Mouse (Mus musculus): ENCODE results near the gene Gm49339. TPM values are rescaled to one million over a fixed set of nuclear protein-coding genes. Genes with fewer than 3 reads are reported as not detected.

The Gm49339 gene
- total and polyA plus RNA-seq, 3 experiments: 0.44 TPM; not detected in 2

- DNase-seq (ENCODE audit: low spot score) (no peak), ATAC-seq (ENCODE audit: extremely low read depth, insufficient number of reproducible peaks, low FRiP score, poor library complexity, severe bottlenecking) (no peak)
- no peak overlapping the region for H3K4me3 ChIP-seq (ENCODE audit: low read depth, low read length)
- H3K9me3 ChIP-seq (replicated peaks): no peaks in the 10 kb centered on the region
- no peaks in the 10 kb centered on the region for H3K36me3 ChIP-seq (replicated peaks)
- H3K4me1 ChIP-seq (ENCODE audit: insufficient read depth, low read depth, low read length): no peaks in the 10 kb centered on the region
- TF ChIP-seq GATA1 (IDR thresholded peaks at IDR 0.05; ENCODE audit: borderline replicate concordance, low read length): no peak
- TF ChIP-seq CTCF (IDR thresholded peaks at IDR 0.05; ENCODE audit: low read depth, low read length): no peak
- TF ChIP-seq GATA2 (IDR thresholded peaks at IDR 0.05; ENCODE audit: borderline replicate concordance, low read depth, low read length): no peak
- TF ChIP-seq POLR2AphosphoS5 (IDR thresholded peaks at IDR 0.05; ENCODE audit: insufficient replicate concordance, low read depth, low read length): no peak
- no peak for TF ChIP-seq TAL1 (conservative IDR thresholded peaks at IDR 0.05; ENCODE audit: low read depth, low read length)
- H3K27me3 ChIP-seq (ENCODE audit: insufficient read depth, low read length): no peaks in the 10 kb centered on the region
Measured at GRCm38 (mm10) chr10:51526633-51527032, 46.2 kb downstream of the Gm49339 start.

- no peaks in the 10 kb centered on the region for H3K27me3 ChIP-seq (ENCODE audit: insufficient read depth, low read length)
- no peaks in the 10 kb centered on the region for H3K4me1 ChIP-seq (ENCODE audit: insufficient read depth, low read depth, low read length)
- DNase-seq (ENCODE audit: low spot score) (no peak), ATAC-seq (ENCODE audit: extremely low read depth, insufficient number of reproducible peaks, low FRiP score, poor library complexity, severe bottlenecking) (no peak)
- no peak for TF ChIP-seq POLR2AphosphoS5 (IDR thresholded peaks at IDR 0.05; ENCODE audit: insufficient replicate concordance, low read depth, low read length)
- TF ChIP-seq GATA1 (IDR thresholded peaks at IDR 0.05; ENCODE audit: borderline replicate concordance, low read length): no peak
- no peak for TF ChIP-seq TAL1 (conservative IDR thresholded peaks at IDR 0.05; ENCODE audit: low read depth, low read length)
- TF ChIP-seq CTCF (IDR thresholded peaks at IDR 0.05; ENCODE audit: low read depth, low read length): no peak
- no peak for TF ChIP-seq GATA2 (IDR thresholded peaks at IDR 0.05; ENCODE audit: borderline replicate concordance, low read depth, low read length)
- no peaks in the 10 kb centered on the region for H3K36me3 ChIP-seq (replicated peaks)
- no peak overlapping the region for H3K4me3 ChIP-seq (ENCODE audit: low read depth, low read length)
- no peaks in the 10 kb centered on the region for H3K9me3 ChIP-seq (replicated peaks)
Measured at GRCm38 (mm10) chr10:51528840-51529434, 48.5 kb downstream of the Gm49339 start.

GRCm38 (mm10) chr10:51529497-51529896, 49.1 kb downstream of the Gm49339 start:
- no peaks in the 10 kb centered on the region for H3K36me3 ChIP-seq (replicated peaks)
- DNase-seq (ENCODE audit: low spot score): no peak
- H3K9me3 ChIP-seq (replicated peaks): no peaks in the 10 kb centered on the region
- no peaks in the 10 kb centered on the region for H3K27me3 ChIP-seq (ENCODE audit: insufficient read depth, low read length)
- TF ChIP-seq GATA2 (IDR thresholded peaks at IDR 0.05; ENCODE audit: borderline replicate concordance, low read depth, low read length) (no peak), POLR2AphosphoS5 (IDR thresholded peaks at IDR 0.05; ENCODE audit: insufficient replicate concordance, low read depth, low read length) (no peak), TAL1 (conservative IDR thresholded peaks at IDR 0.05; ENCODE audit: low read depth, low read length) (no peak), GATA1 (IDR thresholded peaks at IDR 0.05; ENCODE audit: borderline replicate concordance, low read length) (no peak), CTCF (IDR thresholded peaks at IDR 0.05; ENCODE audit: low read depth, low read length) (no peak)
- no peaks in the 10 kb centered on the region for H3K4me1 ChIP-seq (ENCODE audit: insufficient read depth, low read depth, low read length)
- H3K4me3 ChIP-seq (ENCODE audit: low read depth, low read length): no peak overlapping the region
- ATAC-seq (ENCODE audit: extremely low read depth, insufficient number of reproducible peaks, low FRiP score, poor library complexity, severe bottlenecking): no peak

- DNase-seq (ENCODE audit: low spot score): no peak
- no peak for ATAC-seq (ENCODE audit: extremely low read depth, insufficient number of reproducible peaks, low FRiP score, poor library complexity, severe bottlenecking)
- H3K27me3 ChIP-seq (ENCODE audit: insufficient read depth, low read length): no peaks in the 10 kb centered on the region
- TF ChIP-seq GATA1 (IDR thresholded peaks at IDR 0.05; ENCODE audit: borderline replicate concordance, low read length): no peak
- H3K4me3 ChIP-seq (ENCODE audit: low read depth, low read length): no peak overlapping the region
- H3K4me1 ChIP-seq (ENCODE audit: insufficient read depth, low read depth, low read length): no peaks in the 10 kb centered on the region
- no peaks in the 10 kb centered on the region for H3K36me3 ChIP-seq (replicated peaks)
- no peaks in the 10 kb centered on the region for H3K9me3 ChIP-seq (replicated peaks)
Measured at GRCm38 (mm10) chr10:51530813-51531212, 50.4 kb downstream of the Gm49339 start.

Other genes starting within 250 kb of the Gm49339 start
- gene Lilr4b, start within 50 bp of the Gm49339 start, total RNA-seq (2014; fragmentation: Nextera tagmentation): not detected in 2 replicates
- gene Lilr4b, start within 50 bp of the Gm49339 start, total RNA-seq (2017): 4.4 and 4.6 TPM in 2 replicates
- gene Lilr4b, start within 50 bp of the Gm49339 start, polyA plus RNA-seq (2012): not detected in 2 replicates
- gene Lilrb4a, start 10.3 kb downstream of the Gm49339 start, total RNA-seq (2014; fragmentation: Nextera tagmentation): not detected in 2 replicates
- 19.1 and 20.1 TPM in 2 replicates for gene Lilrb4a, start 10.3 kb downstream of the Gm49339 start, total RNA-seq (2017)
- gene Lilrb4a, start 10.3 kb downstream of the Gm49339 start, polyA plus RNA-seq (2012): not detected in 2 replicates
- not detected in 2 replicates for gene Fam162b, start 109.9 kb downstream of the Gm49339 start, total RNA-seq (2014; fragmentation: Nextera tagmentation)
- not detected in 2 replicates for gene Fam162b, start 109.9 kb downstream of the Gm49339 start, total RNA-seq (2017)
- not detected in 2 replicates for gene Fam162b, start 109.9 kb downstream of the Gm49339 start, polyA plus RNA-seq (2012)
- gene Gprc6a, start 150.8 kb downstream of the Gm49339 start, total RNA-seq (2014; fragmentation: Nextera tagmentation): not detected in 2 replicates
- not detected in 2 replicates for gene Gprc6a, start 150.8 kb downstream of the Gm49339 start, total RNA-seq (2017)
- gene Gprc6a, start 150.8 kb downstream of the Gm49339 start, polyA plus RNA-seq (2012): not detected in 2 replicates
- gene Rfx6, start 197.1 kb downstream of the Gm49339 start, total RNA-seq (2014; fragmentation: Nextera tagmentation): not detected in 2 replicates
- gene Rfx6, start 197.1 kb downstream of the Gm49339 start, total RNA-seq (2017): not detected in 2 replicates
- not detected in 2 replicates for gene Rfx6, start 197.1 kb downstream of the Gm49339 start, polyA plus RNA-seq (2012)